Mouse (Mus musculus) c-Kit-negative CD71-positive TER-119-positive erythroid progenitor cells, embryonic 14.5 days (primary cell): ENCODE data around the gene Rgsl1.
"Not testable (repeated sequence)": the region's sequence is repeated elsewhere in the genome, so short reads cannot be mapped to it uniquely, and the experiment has no call there.

Source experiments
- DNase-seq: peaks from one replicate; pipeline ENCODE4 v3.0.0-alpha.2; 2013; ENCODE audit warnings: low read depth, low spot score

Gene Rgsl1

DNA sequence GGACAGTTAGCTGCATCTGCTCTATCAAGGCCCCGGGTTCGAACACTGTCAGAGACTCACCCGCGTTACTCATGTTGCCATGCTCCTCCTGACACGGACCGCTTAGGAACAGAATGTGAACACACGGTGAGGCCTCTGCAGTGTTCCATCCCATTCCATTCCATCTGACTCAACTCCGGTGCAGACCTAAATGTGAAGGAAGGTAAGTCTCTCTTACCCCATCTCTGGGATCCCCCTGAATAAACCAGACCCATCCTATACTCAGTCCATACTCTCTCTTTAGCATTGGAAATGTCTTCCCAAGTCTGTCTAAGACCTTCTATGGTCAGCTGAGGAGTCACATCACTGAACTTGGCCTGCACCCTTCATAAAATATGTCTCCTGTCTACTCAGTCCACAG, at the start of gene Rgsl1:
Rgsl1 (minus strand) TSS at position 101 of the 400 bp plus-strand sequence.
- no peak for DNase-seq

DNA sequence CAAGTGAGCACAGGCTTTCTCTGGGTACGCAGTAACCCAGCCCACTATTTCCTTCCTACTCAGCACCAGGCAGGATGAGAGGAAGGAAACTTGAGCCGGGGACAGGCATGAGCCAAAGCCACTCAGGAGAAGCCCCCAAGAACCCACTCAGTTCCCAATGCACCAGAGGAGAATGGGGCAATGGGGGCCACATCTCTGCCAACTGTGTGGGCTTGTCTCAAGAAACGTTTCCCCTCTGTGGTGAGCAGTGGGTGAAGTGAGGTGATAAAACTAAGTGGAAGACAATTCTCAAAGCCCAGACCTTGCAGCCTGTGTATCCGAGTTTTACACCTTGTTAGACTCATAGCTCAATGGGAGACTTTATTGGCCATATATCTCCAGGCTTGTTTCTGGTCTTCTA, 47.5 kb upstream of the Rgsl1 start, which contains the start of gene Teddm1a:
Teddm1a (plus strand) TSS at position 301 of the 400 bp plus-strand sequence.
- no peak for DNase-seq

DNA sequence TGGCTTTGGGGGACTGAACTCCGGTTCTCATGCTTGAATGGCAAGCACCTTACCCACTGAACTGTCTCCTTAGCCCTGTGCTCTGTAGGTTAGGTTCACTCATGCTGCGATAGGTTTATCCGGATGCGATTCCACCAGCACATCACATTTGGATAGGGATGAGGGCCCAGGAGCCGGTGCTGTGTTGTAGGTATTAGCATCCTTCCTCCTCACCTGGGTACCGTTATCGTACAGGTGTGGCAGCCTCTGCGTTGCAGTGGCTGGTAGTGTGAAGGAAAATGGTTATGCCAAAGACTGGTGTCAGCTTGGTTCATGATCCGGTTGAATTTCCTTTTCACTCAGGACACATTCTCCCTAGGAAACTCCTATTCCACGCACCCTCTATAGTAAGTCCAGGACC, 46.2 kb upstream of the Rgsl1 start:
- DNase-seq, result no peak

GRCm38 (mm10) chr1:153886024-153886633, 42.2 kb upstream of the Rgsl1 start:
- DNase-seq, result no peak

- not testable (repeated sequence) for DNase-seq
Measured at GRCm38 (mm10) chr1:153880391-153880790, 36.4 kb upstream of the Rgsl1 start.

DNA sequence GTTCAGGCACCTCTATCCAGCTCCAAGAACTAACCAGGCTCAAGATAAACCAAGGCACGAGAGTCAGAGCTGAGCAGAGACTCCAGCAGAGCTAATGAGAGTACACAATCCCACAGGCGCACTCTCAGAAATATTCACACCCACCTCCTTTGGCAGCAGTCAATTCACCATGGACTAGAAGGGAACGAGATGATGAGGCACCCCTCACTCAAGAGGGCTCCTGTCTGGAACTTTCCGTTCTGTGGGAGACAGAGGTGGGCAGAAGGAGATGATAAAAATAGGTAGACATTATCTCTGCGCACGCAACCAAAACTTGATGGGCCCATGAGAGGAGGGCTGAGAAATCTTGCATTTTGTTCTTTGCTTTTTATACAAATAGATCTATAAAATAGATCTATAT, 30.1 kb upstream of the Rgsl1 start, which contains the start of gene Teddm1b:
Teddm1b (plus strand) TSS at position 301 of the 400 bp plus-strand sequence.
- DNase-seq, result no peak

GRCm38 (mm10) chr1:153855946-153856345, 12.0 kb upstream of the Rgsl1 start:
- DNase-seq, result no peak

- not testable (repeated sequence) for DNase-seq
Measured at GRCm38 (mm10) chr1:153852696-153853095, 8.8 kb upstream of the Rgsl1 start.

DNA sequence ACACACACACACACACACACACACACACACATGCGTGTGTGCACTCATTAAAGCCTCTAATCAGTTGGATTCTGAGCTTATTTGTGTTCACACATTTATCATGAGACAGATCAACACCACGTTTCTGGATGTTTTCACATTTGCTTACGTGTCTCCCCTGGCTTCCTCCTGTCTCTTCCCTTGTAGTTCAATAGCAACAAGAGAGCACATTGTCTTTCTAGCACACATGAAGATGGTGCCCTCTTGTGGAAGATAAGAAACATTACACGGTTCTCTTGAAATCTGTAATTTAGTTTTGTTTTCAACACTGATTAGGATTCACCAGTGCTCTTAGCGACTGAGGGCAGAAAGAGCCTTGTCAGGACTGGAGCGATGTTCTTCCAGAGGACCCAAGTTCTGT, 2.9 kb upstream of the Rgsl1 start:
- no peak for DNase-seq

- DNase-seq, result no peak
Measured at GRCm38 (mm10) chr1:153846420-153846819, 2.5 kb upstream of the Rgsl1 start.

DNA sequence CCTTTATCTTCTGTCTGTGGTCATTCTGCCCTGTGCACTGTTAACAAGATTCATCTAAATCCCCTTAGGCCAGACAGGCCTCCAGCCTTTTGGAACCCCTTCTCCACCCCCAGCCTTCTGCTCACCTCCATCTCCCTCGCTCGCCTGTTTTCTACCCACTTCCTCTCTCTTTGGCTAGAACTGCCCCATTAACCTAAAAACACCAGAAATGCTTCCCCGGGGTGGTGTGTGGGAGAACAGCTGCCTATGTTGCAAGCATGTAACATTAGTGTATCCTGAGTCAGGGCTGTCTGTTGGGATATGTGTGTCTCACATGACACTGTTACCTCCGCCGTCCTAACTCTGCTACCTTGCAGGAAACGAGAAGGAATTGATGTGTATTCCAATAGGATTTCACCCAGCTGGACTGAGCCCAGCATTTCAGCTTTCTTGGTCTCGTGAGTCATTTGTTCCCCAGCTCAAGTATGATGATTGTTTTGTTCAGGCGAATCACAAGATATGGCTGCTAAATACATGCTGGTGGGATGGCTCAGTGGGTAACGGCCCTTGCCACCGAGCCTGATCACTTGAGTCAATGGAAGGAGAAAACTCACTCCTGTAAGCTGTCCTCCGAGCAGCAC, 1.7 kb downstream of the Rgsl1 start:
- no peak for DNase-seq

GRCm38 (mm10) chr1:153836036-153836435, 7.9 kb downstream of the Rgsl1 start:
- DNase-seq, result no peak

DNA sequence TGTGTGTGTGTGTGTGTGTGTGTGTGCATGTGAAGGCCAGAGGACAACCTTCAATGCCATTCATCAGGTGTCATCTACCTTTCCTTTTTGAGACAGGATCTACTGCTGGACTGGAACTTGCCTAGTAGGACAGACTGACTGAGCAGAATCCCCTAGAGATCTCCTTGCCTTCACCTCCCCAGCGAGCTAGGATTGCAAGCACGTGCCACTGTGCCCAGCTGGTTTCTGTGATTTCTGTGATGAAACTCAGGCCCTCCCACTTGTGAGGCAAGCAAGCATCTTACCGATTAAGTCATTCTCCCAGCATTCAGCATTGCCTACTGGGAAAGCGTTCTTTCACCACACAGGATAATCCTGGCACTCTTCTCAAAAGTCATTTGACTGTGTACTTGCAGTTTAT, 13.2 kb downstream of the Rgsl1 start:
- no peak for DNase-seq

- DNase-seq, result no peak
Measured at GRCm38 (mm10) chr1:153820216-153820615, 23.7 kb downstream of the Rgsl1 start.

- DNase-seq, result no peak
Measured at GRCm38 (mm10) chr1:153814278-153814677, 29.7 kb downstream of the Rgsl1 start.

- peak; percentile 2 for DNase-seq
Measured at GRCm38 (mm10) chr1:153807390-153807993, 36.5 kb downstream of the Rgsl1 start.

- no peak for DNase-seq
Measured at GRCm38 (mm10) chr1:153803530-153803929, 40.4 kb downstream of the Rgsl1 start.

- DNase-seq, result no peak
Measured at GRCm38 (mm10) chr1:153802691-153803090, 41.3 kb downstream of the Rgsl1 start.

DNA sequence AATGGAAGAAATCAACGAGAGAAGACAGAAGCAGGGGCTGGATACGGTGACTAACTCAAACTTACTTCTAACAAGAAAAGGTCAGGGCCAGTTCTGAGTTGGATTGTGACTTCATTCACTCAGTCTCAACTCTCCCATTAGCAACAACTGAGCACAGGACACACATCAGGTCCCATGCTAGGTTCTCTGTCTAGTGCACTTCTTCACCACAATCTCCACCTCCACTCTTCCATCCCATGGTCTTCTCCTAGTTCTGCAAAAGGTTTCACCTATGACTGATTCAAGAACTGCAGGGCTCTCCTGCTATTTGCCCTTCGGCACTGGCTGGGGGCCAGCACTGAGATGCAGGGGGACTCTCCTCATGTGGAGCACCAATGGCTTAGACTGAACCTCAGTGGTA, 49.7 kb downstream of the Rgsl1 start:
- no peak for DNase-seq

DNA sequence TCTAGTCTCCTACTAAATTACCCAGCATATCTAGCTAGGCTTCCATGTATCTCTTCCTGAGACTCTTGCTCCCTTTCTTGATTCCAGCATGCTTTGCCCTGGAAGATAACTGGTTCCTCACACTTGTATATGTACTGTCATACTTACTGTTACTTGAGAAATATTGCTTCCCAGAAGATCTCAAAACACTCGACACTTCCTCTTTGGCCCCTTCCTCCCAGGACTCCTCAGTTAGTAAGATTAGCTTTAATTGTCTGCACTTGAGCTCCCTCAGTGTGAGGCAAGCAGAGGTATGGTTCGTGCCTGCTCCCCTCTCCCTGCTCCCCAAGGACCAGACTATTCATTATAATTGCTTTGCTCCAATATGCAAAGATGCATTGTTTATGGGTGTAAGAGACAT, 53.2 kb downstream of the Rgsl1 start:
- DNase-seq, result no peak

- DNase-seq, result no peak
Measured at GRCm38 (mm10) chr1:153785608-153786007, 58.3 kb downstream of the Rgsl1 start.

GRCm38 (mm10) chr1:153783339-153783738, 60.6 kb downstream of the Rgsl1 start:
- no peak for DNase-seq

DNA sequence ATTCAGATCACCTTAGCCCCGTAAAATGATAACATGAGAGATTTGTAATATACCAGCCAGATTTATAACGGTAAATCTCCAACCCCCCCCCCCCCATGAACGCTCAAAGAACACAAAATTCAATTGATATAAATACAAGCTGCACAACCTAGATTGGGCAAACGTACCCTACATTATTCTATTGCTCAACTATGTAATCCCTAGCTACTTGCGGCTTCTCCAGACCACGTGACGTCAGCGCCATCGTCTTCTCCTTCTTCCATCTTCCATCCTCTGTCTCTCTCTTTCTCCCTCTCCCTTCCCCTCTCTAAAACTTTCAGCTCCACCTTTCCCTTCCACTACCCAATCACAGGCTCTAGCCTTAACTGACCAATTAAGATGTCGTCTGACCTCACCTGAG, 65.7 kb downstream of the Rgsl1 start:
- DNase-seq, result no peak
